8 mouse cellular contexts compared by ENCODE assay signal in the genomic region with DNA sequence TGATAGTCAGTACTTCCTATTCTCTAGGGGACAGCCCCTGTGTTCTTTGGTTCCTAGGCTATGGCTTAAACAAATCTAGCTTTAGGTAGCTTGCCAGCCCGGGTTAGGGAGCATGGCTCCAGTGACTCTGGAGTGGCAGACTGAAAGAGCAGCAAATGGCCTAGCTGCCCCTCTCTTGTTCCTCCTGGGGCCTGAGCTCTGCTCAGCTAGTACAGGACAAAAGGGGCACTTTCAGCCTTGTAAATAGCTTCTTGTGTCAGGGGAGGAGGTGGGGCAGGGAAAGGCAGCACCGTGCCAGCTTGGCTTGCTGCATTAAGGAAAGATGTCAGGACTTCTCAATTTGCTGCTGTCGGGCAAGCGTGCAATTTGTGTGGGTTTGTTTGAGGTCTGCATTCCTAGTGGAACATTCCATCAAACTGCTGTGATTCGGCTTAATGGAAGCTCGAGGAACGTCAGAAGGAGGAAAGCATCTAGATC. TPM values are rescaled to one million over a fixed set of nuclear protein-coding genes. Genes with fewer than 3 reads are reported as not detected.
DNase-seq lines count a peak whose midpoint lies in the region; ATAC-seq and TF ChIP-seq lines count a peak whose summit lies in the region.

No protein-coding gene starts in this region.

- H3K4me2 ChIP-seq in lung, embryonic 16.5 days (ENCODE audit: low read depth, low read length) = no peak overlapping the region
- H3K4me2 ChIP-seq in embryonic facial prominence, embryonic 14.5 days (ENCODE audit: low read depth, low read length) = peak overlapping the region; percentile 7; the same call in 1 of the 2 replicates
- no peak overlapping the region for H3K4me2 ChIP-seq in limb, embryonic 15.5 days

- no peak for TF ChIP-seq POLR2A in lung, adult 2 months (IDR thresholded peaks at IDR 0.05; ENCODE audit: borderline replicate concordance, extremely low read depth, low read depth, low read length)

- H3K36me3 ChIP-seq in lung, embryonic 16.5 days (ENCODE audit: control insufficient read depth, insufficient read depth, low read length) = no peaks in the 10 kb centered on the region
- H3K36me3 ChIP-seq in embryonic facial prominence, embryonic 14.5 days (ENCODE audit: control insufficient read depth, insufficient read depth, low read length) = no peaks in the 10 kb centered on the region
- no peaks in the 10 kb centered on the region for H3K36me3 ChIP-seq in limb, embryonic 15.5 days

- 32% methylated on average over 7 of the region's 7 CpGs for WGBS in lung, embryonic 16.5 days
- 43% methylated on average over 7 of the region's 7 CpGs for WGBS in lung, adult 2 months
- WGBS in embryonic facial prominence, embryonic 14.5 days = 16% methylated on average over 7 of the region's 7 CpGs
- 34% methylated on average over 7 of the region's 7 CpGs for WGBS in limb, embryonic 15.5 days

- no peak overlapping the region for H3K27ac ChIP-seq in lung, embryonic 16.5 days (ENCODE audit: low read length)
- peak overlapping the region; percentile 30 for H3K27ac ChIP-seq in embryonic facial prominence, embryonic 14.5 days (replicated peaks; ENCODE audit: low read depth, low read length)
- peak overlapping the region; percentile 33; the same call in 1 of the 2 replicates for H3K27ac ChIP-seq in limb, embryonic 15.5 days

- peak; percentile 92 for DNase-seq in heart, adult 11 months
- DNase-seq in heart, adult 8-10 months (ENCODE audit: low spot score) = no peak
- no peak for DNase-seq in lung, adult 2 months
- DNase-seq in embryonic facial prominence, embryonic 14.5 days (ENCODE audit: low spot score) = peak; percentile 82
- DNase-seq in adrenal gland, postnatal 4 days (ENCODE audit: low spot score in 2 of 2) = no peak
- DNase-seq in ovary, postnatal 14 days (ENCODE audit: low spot score) = no peak

- no peaks in the 10 kb centered on the region for H3K9me3 ChIP-seq in lung, embryonic 16.5 days (ENCODE audit: control insufficient read depth, low read length)
- no peaks in the 10 kb centered on the region for H3K9me3 ChIP-seq in embryonic facial prominence, embryonic 14.5 days (ENCODE audit: control insufficient read depth, low read length)
- no peaks in the 10 kb centered on the region for H3K9me3 ChIP-seq in limb, embryonic 15.5 days

- no peak overlapping the region for H3K4me3 ChIP-seq in lung, embryonic 16.5 days (ENCODE audit: low read length)
- H3K4me3 ChIP-seq in lung, adult 2 months (replicated peaks; ENCODE audit: extremely low read depth, low read depth, low read length) = no peak overlapping the region
- no peak overlapping the region; the same call in 1 of the 2 replicates for H3K4me3 ChIP-seq in embryonic facial prominence, embryonic 14.5 days (ENCODE audit: low read depth, low read length)
- H3K4me3 ChIP-seq in limb, embryonic 15.5 days = no peak overlapping the region

- peaks cover 11% of the 10 kb centered on the region for H3K4me1 ChIP-seq in lung, embryonic 16.5 days (replicated peaks; ENCODE audit: control insufficient read depth, insufficient read depth, low read length)
- peaks cover 3% of the 10 kb centered on the region for H3K4me1 ChIP-seq in lung, adult 2 months (ENCODE audit: control insufficient read depth, insufficient read depth, low read length)
- H3K4me1 ChIP-seq in embryonic facial prominence, embryonic 14.5 days (ENCODE audit: control insufficient read depth, insufficient read depth, low read length) = peaks cover 8% of the 10 kb centered on the region
- H3K4me1 ChIP-seq in limb, embryonic 15.5 days = peaks cover 17% of the 10 kb centered on the region

- peak; percentile 54 for ATAC-seq in lung, embryonic 16.5 days (ENCODE audit: low read depth)
- ATAC-seq in embryonic facial prominence, embryonic 14.5 days (ENCODE audit: low read depth) = peak; percentile 77
- ATAC-seq in limb, embryonic 15.5 days (ENCODE audit: insufficient number of reproducible peaks, low FRiP score, low TSS enrichment, low read depth) = no peak; the same call in 1 of the 2 replicates

- no peak for TF ChIP-seq CTCF in lung, adult 2 months (IDR thresholded peaks at IDR 0.05; ENCODE audit: insufficient read depth, low read length)

- no peaks in the 10 kb centered on the region for H3K27me3 ChIP-seq in lung, embryonic 16.5 days (ENCODE audit: control insufficient read depth, insufficient read depth, low read depth, low read length)
- no peaks in the 10 kb centered on the region for H3K27me3 ChIP-seq in embryonic facial prominence, embryonic 14.5 days (replicated peaks; ENCODE audit: control insufficient read depth, insufficient read depth, low read length)
- no peaks in the 10 kb centered on the region for H3K27me3 ChIP-seq in limb, embryonic 15.5 days

- H3K9ac ChIP-seq in lung, embryonic 16.5 days (ENCODE audit: low read length) = 0 out of 2 replicates have a peak overlapping the region, but pooled peaks have one; percentile 8
- no peak overlapping the region for H3K9ac ChIP-seq in embryonic facial prominence, embryonic 14.5 days (ENCODE audit: low read depth, low read length)
- H3K9ac ChIP-seq in limb, embryonic 15.5 days = no peak overlapping the region

RNA-seq across cellular contexts. Expression of gene Acsl1, which starts 17.3 kb away (rescaled TPM):
- total RNA-seq in heart, adult 8-10 months (2022) = 100 to 1,000 TPM; 930 to 978 (median 952) TPM
- 20.3 and 23.5 TPM in 2 replicates for polyA plus RNA-seq in lung, embryonic 16.5 days (2015; fragmentation: Nextera tagmentation; extraction: Ambion mirVana)
- 31.1 and 39.1 TPM in 2 replicates for polyA plus RNA-seq in lung, adult 2 months (2012; rRNA removed)
- polyA plus RNA-seq in embryonic facial prominence, embryonic 14.5 days (2014; fragmentation: Nextera tagmentation; extraction: Ambion mirVana) = 30.0 and 33.9 TPM in 2 replicates
- 50.3 and 53.4 TPM in 2 replicates for polyA plus RNA-seq in limb, embryonic 15.5 days (2015; fragmentation: Nextera tagmentation; extraction: Ambion mirVana)
- total RNA-seq in adrenal gland, postnatal 4 days (2021) = 100 to 1,000 TPM; 217 to 313 TPM

Comparison
In these comparisons a context has a peak if more than half of its experiments do, and no peak if none do; other contexts are left out.
1. DNase-seq: peak in heart, adult 11 months (single experiment) and embryonic facial prominence, embryonic 14.5 days (single experiment); none in heart, adult 8-10 months (single experiment), lung, adult 2 months (single experiment), adrenal gland, postnatal 4 days (0 of 2) and ovary, postnatal 14 days (single experiment).